Mouse (Mus musculus) forebrain, postnatal 0 days (tissue): Measurements from ENCODE around the gene Kremen1. TPM values are rescaled to one million over a fixed set of nuclear protein-coding genes. Genes with fewer than 3 reads are reported as not detected.

Source experiments
- ATAC-seq: fragments of 200-750 bp; cut with Nextera tagmentation; 2 replicates; pipeline ENCODE4 v1.8.0; 2017; ENCODE audit warnings: mild to moderate bottlenecking, moderate library complexity
- DNase-seq: peaks from one replicate; pipeline ENCODE4 v3.0.0-alpha.2; 2015
- H3K27ac ChIP-seq: fragments of 300-500 bp; sonication (generic); 2 replicates; pipeline ENCODE4 v1.5.1; 2014; ENCODE audit warnings: low read depth, mild to moderate bottlenecking, antibody characterized with exemption, low read length, moderate library complexity, mixed read lengths
- H3K27me3 ChIP-seq: fragments of 300-500 bp; sonication (generic); 2 replicates; pipeline ENCODE4 v1.6.1; 2014; ENCODE audit warnings: mild to moderate bottlenecking, low read length, mixed read lengths; ENCODE audit not compliant: insufficient read depth
- H3K36me3 ChIP-seq: fragments of 300-500 bp; sonication (generic); 2 replicates; pipeline ENCODE4 v1.6.1; 2014; ENCODE audit warnings: mild to moderate bottlenecking, moderate library complexity; ENCODE audit not compliant: insufficient read depth
- H3K4me1 ChIP-seq: fragments of 300-500 bp; sonication (generic); 2 replicates; pipeline ENCODE4 v1.6.1; 2014; ENCODE audit warnings: antibody characterized with exemption; ENCODE audit not compliant: insufficient read depth
- H3K4me2 ChIP-seq: fragments of 300-500 bp; sonication (generic); 2 replicates; pipeline ENCODE4 v1.6.1; 2014; ENCODE audit warnings: low read depth, mild to moderate bottlenecking, moderate library complexity
- H3K4me3 ChIP-seq: fragments of 300-500 bp; sonication (generic); 2 replicates; pipeline ENCODE4 v1.5.1; 2014; ENCODE audit warnings: low read depth, low read length, mixed read lengths
- H3K9ac ChIP-seq: fragments of 300-500 bp; sonication (generic); 2 replicates; pipeline ENCODE4 v1.6.1; 2014; ENCODE audit warnings: mild to moderate bottlenecking
- H3K9me3 ChIP-seq: fragments of 300-500 bp; sonication (generic); 2 replicates; pipeline ENCODE4 v1.6.1; 2016; ENCODE audit warnings: low read length
- CTCF ChIP-seq: sonication (generic); IDR thresholded peaks from 2 replicates; pipeline ENCODE4 v1.5.1; 2016; ENCODE audit warnings: antibody characterized with exemption, control low read depth, low read depth
- WGBS: fragments of 180-500 bp; shearing (Covaris S2); extraction: QIAGEN DNeasy Blood & Tissue Kit; methylation state at CpG from one replicate; pipeline ENCODE4 v1.1.7; 2014; 5-methylcytosine and 5-hydroxymethylcytosine counted together
- polyA plus RNA-seq: library from polyadenylated mRNA; unstranded; fragments of >200 nt; fragmentation: Nextera tagmentation; extraction: Ambion mirVana; gene quantifications from 2 replicates; pipeline ENCODE4 v1.2.1, GENCODE M21; 2015
- total RNA-seq: library from RNA; depleted of rRNA; stranded (reverse); fragments of >200 nt; gene quantifications from 2 replicates; pipeline ENCODE4 v1.2.3, GENCODE M21; 2014; rRNA removed

Gene Kremen1
- total RNA-seq (7.5 and 9.7 TPM in 2 replicates), polyA plus RNA-seq (2.3 and 2.9 TPM in 2 replicates)

- DNase-seq = peak; percentile 96
- H3K27ac ChIP-seq = peak within 1 kb of the TSS; percentile 62
- no peaks in the 10 kb centered on the region for H3K9me3 ChIP-seq
- H3K4me2 ChIP-seq = peak within 1 kb of the TSS; percentile 84
- peak within 1 kb of the TSS; percentile 73 for H3K4me3 ChIP-seq
- peak within 1 kb of the TSS; percentile 63 for H3K9ac ChIP-seq
- peaks cover 2% of the 10 kb centered on the region; the same call in 1 of the 2 replicates for H3K4me1 ChIP-seq
- H3K36me3 ChIP-seq = no peaks in the 10 kb centered on the region
- 2% methylated on average over 69 of the region's 80 CpGs for WGBS
- ATAC-seq = peak; percentile 97
- H3K27me3 ChIP-seq = no peaks in the 10 kb centered on the region; the same call in 1 of the 2 replicates
- TF ChIP-seq CTCF = no peak; the same call in 1 of the 2 replicates
Observed at GRCm38 (mm10) chr11:5261508-5262392, at the start of gene Kremen1. Gene Kremen1 (minus strand): TSS chr11:5261558.

- ATAC-seq (no peak), DNase-seq (no peak)
- Histone ChIP-seq H3K4me1 (no peaks in the 10 kb centered on the region), H3K4me3 (no peak overlapping the region), H3K9me3 (no peaks in the 10 kb centered on the region), H3K36me3 (no peaks in the 10 kb centered on the region), H3K4me2 (no peak overlapping the region), H3K9ac (no peak overlapping the region), H3K27ac (no peak overlapping the region), H3K27me3 (no peaks in the 10 kb centered on the region)
- WGBS = 83% methylated on average over 13 of the region's 13 CpGs
- TF ChIP-seq CTCF = no peak
Observed at GRCm38 (mm10) chr11:5307024-5307905, 45.9 kb upstream of the Kremen1 start.

- no peaks in the 10 kb centered on the region for H3K36me3 ChIP-seq
- H3K4me2 ChIP-seq = no peak overlapping the region
- H3K4me3 ChIP-seq = no peak overlapping the region
- ATAC-seq (no peak), DNase-seq (no peak)
- no peaks in the 10 kb centered on the region for H3K4me1 ChIP-seq
- no peaks in the 10 kb centered on the region for H3K9me3 ChIP-seq
- no peak overlapping the region for H3K27ac ChIP-seq
- H3K27me3 ChIP-seq = no peaks in the 10 kb centered on the region
- no peak for TF ChIP-seq CTCF
- no peak overlapping the region for H3K9ac ChIP-seq
Observed at GRCm38 (mm10) chr11:5306017-5306416, 44.7 kb upstream of the Kremen1 start.

GRCm38 (mm10) chr11:5304526-5304925 lies 43.2 kb upstream of the Kremen1 start:
- Histone ChIP-seq H3K27ac (no peak overlapping the region), H3K4me3 (no peak overlapping the region), H3K27me3 (no peaks in the 10 kb centered on the region), H3K36me3 (no peaks in the 10 kb centered on the region), H3K4me1 (no peaks in the 10 kb centered on the region), H3K4me2 (no peak overlapping the region), H3K9me3 (no peaks in the 10 kb centered on the region), H3K9ac (no peak overlapping the region)
- ATAC-seq (no peak), DNase-seq (no peak)
- no peak for TF ChIP-seq CTCF

GRCm38 (mm10) chr11:5298007-5298372 lies 36.6 kb upstream of the Kremen1 start:
- Histone ChIP-seq H3K36me3 (no peaks in the 10 kb centered on the region), H3K9me3 (no peaks in the 10 kb centered on the region), H3K27me3 (no peaks in the 10 kb centered on the region), H3K4me2 (no peak overlapping the region), H3K4me1 (peaks cover 7% of the 10 kb centered on the region; the same call in 1 of the 2 replicates), H3K27ac (0 out of 2 replicates have a peak overlapping the region, but pooled peaks have one; percentile 16), H3K4me3 (no peak overlapping the region), H3K9ac (no peak overlapping the region)
- DNase-seq = no peak
- ATAC-seq = no peak
- TF ChIP-seq CTCF = no peak
- 12% methylated on average over 1 of the region's 1 CpGs for WGBS

- Histone ChIP-seq H3K4me3 (no peak overlapping the region), H3K9me3 (no peaks in the 10 kb centered on the region), H3K27ac (0 out of 2 replicates have a peak overlapping the region, but pooled peaks have one; percentile 16), H3K4me1 (peaks cover 7% of the 10 kb centered on the region; the same call in 1 of the 2 replicates), H3K36me3 (no peaks in the 10 kb centered on the region), H3K27me3 (no peaks in the 10 kb centered on the region), H3K4me2 (peak overlapping the region; percentile 10; the same call in 1 of the 2 replicates), H3K9ac (no peak overlapping the region)
- TF ChIP-seq CTCF = no peak
- 14% methylated on average over 13 of the region's 13 CpGs for whole genome bisulfite sequencing
- DNase-seq (peak; percentile 36), ATAC-seq (peak; percentile 72)
Observed at GRCm38 (mm10) chr11:5297148-5298006, 36.0 kb upstream of the Kremen1 start.
